Mouse (Mus musculus) lung, adult 2 months (tissue): ENCODE measurements around the gene Deup1.

Experiments used
- CTCF ChIP-seq: fragments of 200-500 bp; IDR thresholded peaks from 2 replicates; pipeline ENCODE4 v1.5.1; 2011; ENCODE audit warnings: mild to moderate bottlenecking, low read length, control low read depth; ENCODE audit not compliant: insufficient read depth
- POLR2A ChIP-seq: fragments of 200-500 bp; IDR thresholded peaks from 2 replicates; pipeline ENCODE4 v1.6.1; 2011; ENCODE audit warnings: low read depth, mild to moderate bottlenecking, control low read depth, low read length, borderline replicate concordance; ENCODE audit errors: extremely low read depth

DNA sequence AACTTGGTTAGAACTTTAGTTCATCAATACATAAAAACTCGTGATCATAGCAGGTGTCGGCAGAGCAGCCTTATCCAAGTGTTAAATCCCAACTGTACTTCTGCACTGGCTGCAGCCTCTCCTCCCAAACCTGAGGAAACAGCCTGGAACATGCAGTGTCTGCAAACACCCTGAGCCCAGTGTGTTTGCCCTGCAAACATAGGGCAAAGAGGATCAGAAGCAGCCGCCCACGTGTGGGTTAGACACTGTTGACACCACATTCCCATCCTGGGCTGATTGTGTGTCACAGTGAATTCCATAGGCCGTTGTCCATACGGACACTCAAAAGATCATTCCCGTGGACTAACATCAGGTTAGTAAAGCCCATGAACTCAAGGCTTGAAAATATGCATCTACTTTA, 65.4 kb downstream of the Deup1 start:
- TF ChIP-seq CTCF (no peak), POLR2A (no peak)
